Mouse (Mus musculus): ENCODE measurements around the gene Pde10a. TPM values are rescaled to one million over a fixed set of nuclear protein-coding genes. Genes with fewer than 3 reads are reported as not detected.

Pde10a gene
- polyA plus RNA-seq, 1 experiment from 2014 or later = 11.4 TPM

DNA sequence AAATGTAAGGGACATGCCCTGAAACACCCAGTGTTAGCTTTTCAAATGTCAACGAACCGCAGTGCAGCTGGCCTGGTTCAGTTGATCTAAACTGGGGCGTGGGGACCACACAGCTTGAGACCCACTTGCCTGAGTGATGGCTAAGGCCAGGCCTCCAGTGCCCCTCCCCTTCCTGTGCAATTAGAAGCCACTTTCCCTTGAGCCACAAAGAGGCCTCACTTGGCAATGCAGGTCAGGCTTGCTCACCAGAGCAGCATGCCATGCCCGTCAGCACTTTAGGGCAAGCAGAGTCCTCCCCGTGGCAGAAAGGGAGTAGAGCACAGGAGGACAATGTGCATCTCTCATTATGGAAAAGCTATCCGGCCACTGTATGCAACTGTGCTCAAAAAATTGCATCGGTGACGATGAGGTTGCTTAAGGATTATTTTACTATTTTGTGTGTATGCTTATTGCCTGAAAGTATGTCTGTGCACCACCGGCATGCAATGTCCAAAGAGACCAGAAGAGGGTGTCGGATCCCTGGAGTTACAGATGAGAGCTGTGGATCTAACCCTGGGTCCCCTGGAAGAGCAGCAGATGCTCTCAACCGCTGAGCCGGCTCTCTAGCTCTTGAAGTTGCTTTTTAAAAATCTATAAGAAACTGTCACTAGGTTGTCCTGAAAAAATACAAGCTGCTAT is 114.7 kb downstream of the Pde10a start:
- Histone ChIP-seq H3K9me3 (no peaks in the 10 kb centered on the region), H3K4me2 (replicated peaks) (no peak overlapping the region), H3K4me3 (no peak overlapping the region), H3K36me3 (no peaks in the 10 kb centered on the region), H3K4me1 (no peaks in the 10 kb centered on the region), H3K27ac (no peak overlapping the region), H3K27me3 (replicated peaks) (no peaks in the 10 kb centered on the region), H3K9ac (no peak overlapping the region)
- no peak for ATAC-seq (ENCODE audit: low FRiP score, low read depth)
- 82% methylated on average over 12 of the region's 12 CpGs for WGBS

- no peak overlapping the region for H3K9ac ChIP-seq
- no peaks in the 10 kb centered on the region for H3K9me3 ChIP-seq
- no peak overlapping the region for H3K4me2 ChIP-seq (replicated peaks)
- 83% methylated on average over 16 of the region's 16 CpGs for WGBS
- H3K4me3 ChIP-seq = no peak overlapping the region
- ATAC-seq (ENCODE audit: low FRiP score, low read depth) = no peak
- no peaks in the 10 kb centered on the region for H3K36me3 ChIP-seq
- H3K27me3 ChIP-seq (replicated peaks) = no peaks in the 10 kb centered on the region
- no peak overlapping the region for H3K27ac ChIP-seq
- no peaks in the 10 kb centered on the region for H3K4me1 ChIP-seq
Measured at GRCm38 (mm10) chr17:8640741-8641480, 115.7 kb downstream of the Pde10a start.

- 58% methylated on average over 3 of the region's 3 CpGs for WGBS
- no peaks in the 10 kb centered on the region for H3K9me3 ChIP-seq
- no peak overlapping the region for H3K4me2 ChIP-seq (replicated peaks)
- ATAC-seq (ENCODE audit: low FRiP score, low read depth) = no peak
- H3K36me3 ChIP-seq = no peaks in the 10 kb centered on the region
- H3K9ac ChIP-seq = no peak overlapping the region
- no peaks in the 10 kb centered on the region for H3K27me3 ChIP-seq (replicated peaks)
- H3K4me3 ChIP-seq = no peak overlapping the region
- no peak overlapping the region for H3K27ac ChIP-seq
- H3K4me1 ChIP-seq = no peaks in the 10 kb centered on the region
Measured at GRCm38 (mm10) chr17:8641491-8641890, 116.3 kb downstream of the Pde10a start.

DNA sequence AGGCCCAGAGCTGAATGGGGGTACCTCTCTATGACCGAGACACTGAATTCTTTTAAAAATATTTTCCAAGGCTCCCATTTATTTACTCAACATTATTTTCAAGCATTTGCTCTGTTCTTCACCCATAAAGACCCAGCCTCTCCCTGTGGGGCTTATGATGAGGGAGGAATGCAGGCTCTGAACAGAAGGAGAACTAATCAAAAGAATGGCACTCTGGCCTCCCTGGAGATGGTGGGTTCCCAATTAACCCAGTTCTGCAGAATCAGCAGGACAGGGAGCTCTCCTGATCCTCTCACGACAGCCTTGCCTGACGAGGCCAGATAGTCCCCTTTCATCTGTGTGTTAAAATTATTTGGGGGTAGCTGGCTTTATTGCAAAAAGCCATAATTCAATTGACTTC is 117.2 kb downstream of the Pde10a start:
- Histone ChIP-seq H3K9me3 (no peaks in the 10 kb centered on the region), H3K27ac (no peak overlapping the region), H3K4me2 (replicated peaks) (no peak overlapping the region), H3K36me3 (no peaks in the 10 kb centered on the region), H3K9ac (no peak overlapping the region), H3K4me1 (peaks cover 2% of the 10 kb centered on the region; the same call in 1 of the 2 replicates), H3K4me3 (no peak overlapping the region), H3K27me3 (replicated peaks) (no peaks in the 10 kb centered on the region)
- 65% methylated on average over 3 of the region's 3 CpGs for WGBS
- no peak for ATAC-seq (ENCODE audit: low FRiP score, low read depth)

DNA sequence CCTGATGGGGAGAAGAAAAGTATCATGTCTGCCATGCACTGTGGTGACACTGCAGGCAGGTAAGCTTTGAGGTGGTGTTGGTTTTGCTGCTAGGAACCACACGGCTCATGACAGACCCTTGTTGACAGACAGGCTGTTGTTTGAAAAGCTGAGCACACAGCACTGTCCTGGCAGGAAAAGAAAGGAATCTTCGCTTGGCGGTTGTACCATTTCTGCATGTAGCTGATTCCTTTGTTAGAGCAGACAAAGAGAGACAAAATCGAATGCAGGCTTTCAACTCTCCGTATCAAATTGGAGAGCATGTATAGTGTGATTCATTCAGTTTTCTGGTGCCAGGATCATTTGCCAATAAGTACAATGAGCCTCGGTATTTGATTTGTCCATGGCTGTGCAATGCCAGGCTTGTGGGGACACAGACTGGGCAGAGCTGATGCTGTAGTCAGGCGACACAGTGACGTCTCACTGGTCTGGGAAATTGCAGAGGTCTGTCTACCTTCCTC is 122.2 kb downstream of the Pde10a start:
- Histone ChIP-seq H3K9ac (no peak overlapping the region), H3K4me2 (replicated peaks) (no peak overlapping the region; the same call in 1 of the 2 replicates), H3K27ac (no peak overlapping the region)

DNA sequence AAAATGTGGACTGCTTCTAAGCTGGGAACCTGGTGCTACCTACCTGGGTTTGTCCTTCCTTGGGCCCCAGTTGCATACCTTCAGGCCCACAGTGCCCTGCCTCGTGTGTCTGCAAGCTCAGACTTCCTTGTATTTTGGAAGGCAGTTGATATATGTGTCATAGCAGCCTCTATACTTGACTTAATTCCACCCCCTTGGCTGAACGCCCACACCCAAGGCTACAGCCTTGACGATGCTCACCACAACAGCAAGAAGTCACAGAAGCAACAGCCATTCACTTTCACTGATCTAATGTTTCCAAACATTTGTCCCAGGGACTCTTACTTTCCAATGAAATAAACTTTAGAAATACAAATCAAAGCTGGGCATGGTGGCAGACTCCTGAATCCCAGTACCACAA is 123.1 kb downstream of the Pde10a start:
- no peak overlapping the region for H3K4me3 ChIP-seq
- H3K9ac ChIP-seq = no peak overlapping the region
- no peaks in the 10 kb centered on the region for H3K27me3 ChIP-seq (replicated peaks)
- ATAC-seq (ENCODE audit: low FRiP score, low read depth) = no peak
- peaks cover 3% of the 10 kb centered on the region; the same call in 1 of the 2 replicates for H3K4me1 ChIP-seq
- H3K4me2 ChIP-seq (replicated peaks) = no peak overlapping the region
- no peaks in the 10 kb centered on the region for H3K9me3 ChIP-seq
- no peaks in the 10 kb centered on the region for H3K36me3 ChIP-seq
- no peak overlapping the region for H3K27ac ChIP-seq
- 76% methylated on average over 3 of the region's 3 CpGs for WGBS

More for the DNA sequence above, 122.2 kb downstream of the Pde10a start:
- ATAC-seq (ENCODE audit: low FRiP score, low read depth) = 0 out of 2 replicates have a peak, but pooled peaks have one; percentile 48
- 41% methylated on average over 8 of the region's 8 CpGs for WGBS
- Histone ChIP-seq H3K4me3 (no peak overlapping the region), H3K27me3 (replicated peaks) (no peaks in the 10 kb centered on the region), H3K4me1 (peaks cover 3% of the 10 kb centered on the region; the same call in 1 of the 2 replicates), H3K36me3 (no peaks in the 10 kb centered on the region), H3K9me3 (no peaks in the 10 kb centered on the region)

DNA sequence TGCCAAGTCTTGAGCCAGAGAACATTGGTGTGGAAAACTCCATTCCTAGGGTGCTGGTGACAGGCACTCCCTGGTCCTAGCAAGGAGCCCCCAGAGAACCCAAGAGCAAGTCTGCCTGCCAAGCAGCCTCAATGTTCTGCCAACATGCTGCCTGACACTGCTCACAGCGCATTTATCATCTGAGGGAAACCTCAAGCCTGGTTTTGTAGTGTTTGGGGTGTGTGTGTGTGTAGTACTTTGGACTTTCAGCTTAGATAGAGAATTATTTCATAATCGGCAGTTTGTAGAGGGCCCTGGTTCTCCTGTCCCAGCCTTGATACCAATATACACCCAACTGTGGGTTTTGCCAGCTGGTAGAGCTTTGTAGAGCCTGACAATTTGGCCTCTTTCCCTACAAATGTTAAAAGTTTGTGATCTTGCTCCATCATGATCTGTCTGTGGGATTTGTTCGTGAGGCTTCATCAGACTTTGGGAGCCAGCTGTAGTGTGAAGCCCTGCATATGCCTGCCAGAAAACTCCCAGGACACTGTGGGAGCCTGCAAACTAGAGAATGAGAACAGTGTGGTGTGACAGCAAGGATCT is 127.6 kb downstream of the Pde10a start:
- H3K4me2 ChIP-seq (replicated peaks) = no peak overlapping the region
- 92% methylated on average over 3 of the region's 3 CpGs for WGBS
- H3K9ac ChIP-seq = no peak overlapping the region
- H3K4me1 ChIP-seq = no peaks in the 10 kb centered on the region
- H3K36me3 ChIP-seq = no peaks in the 10 kb centered on the region
- no peaks in the 10 kb centered on the region for H3K27me3 ChIP-seq (replicated peaks)
- ATAC-seq (ENCODE audit: low FRiP score, low read depth) = no peak
- no peak overlapping the region for H3K27ac ChIP-seq
- H3K4me3 ChIP-seq = no peak overlapping the region
- no peaks in the 10 kb centered on the region for H3K9me3 ChIP-seq

DNA sequence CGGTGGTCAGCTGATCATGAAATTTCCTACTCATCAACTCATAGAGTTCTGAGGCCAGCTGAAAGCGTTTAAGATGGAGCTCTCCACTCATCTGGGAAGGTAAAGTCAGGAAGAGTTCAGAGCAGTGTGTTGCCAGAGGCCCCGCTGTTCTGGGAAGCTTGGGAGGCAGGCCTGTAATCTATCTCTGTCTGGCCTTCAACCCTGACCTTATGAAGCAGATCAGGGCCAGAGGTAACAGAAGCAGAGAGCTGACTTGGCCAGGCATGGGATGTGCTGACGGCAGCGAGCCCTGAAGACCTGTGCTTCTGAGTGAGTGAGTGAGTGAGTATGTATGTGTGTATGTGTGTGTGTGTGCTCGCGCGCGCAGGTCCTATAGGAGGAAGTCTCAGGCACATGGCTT is 132.5 kb downstream of the Pde10a start:
- H3K9me3 ChIP-seq = no peaks in the 10 kb centered on the region
- H3K27ac ChIP-seq = no peak overlapping the region
- H3K27me3 ChIP-seq (replicated peaks) = no peaks in the 10 kb centered on the region
- no peak overlapping the region for H3K9ac ChIP-seq
- ATAC-seq (ENCODE audit: low FRiP score, low read depth) = no peak
- no peak overlapping the region for H3K4me3 ChIP-seq
- no peaks in the 10 kb centered on the region for H3K36me3 ChIP-seq
- WGBS = 66% methylated on average over 9 of the region's 9 CpGs
- H3K4me2 ChIP-seq (replicated peaks) = no peak overlapping the region
- H3K4me1 ChIP-seq = no peaks in the 10 kb centered on the region

- H3K4me1 ChIP-seq = no peaks in the 10 kb centered on the region
- no peak for ATAC-seq (ENCODE audit: low FRiP score, low read depth)
- no peak overlapping the region for H3K4me2 ChIP-seq (replicated peaks)
- no peak overlapping the region for H3K9ac ChIP-seq
- no peaks in the 10 kb centered on the region for H3K27me3 ChIP-seq (replicated peaks)
- H3K9me3 ChIP-seq = no peaks in the 10 kb centered on the region
- 64% methylated on average over 16 of the region's 16 CpGs for WGBS
- H3K36me3 ChIP-seq = no peaks in the 10 kb centered on the region
- H3K4me3 ChIP-seq = no peak overlapping the region
- no peak overlapping the region for H3K27ac ChIP-seq
Measured at GRCm38 (mm10) chr17:8658751-8659454, 133.7 kb downstream of the Pde10a start.

- Histone ChIP-seq H3K9ac (no peak overlapping the region), H3K9me3 (no peaks in the 10 kb centered on the region), H3K27me3 (replicated peaks) (no peaks in the 10 kb centered on the region), H3K4me1 (no peaks in the 10 kb centered on the region), H3K4me3 (no peak overlapping the region), H3K4me2 (replicated peaks) (no peak overlapping the region), H3K27ac (no peak overlapping the region), H3K36me3 (no peaks in the 10 kb centered on the region)
- ATAC-seq (ENCODE audit: low FRiP score, low read depth) = no peak
- 66% methylated on average over 5 of the region's 5 CpGs for WGBS
Measured at GRCm38 (mm10) chr17:8666912-8667311, 141.7 kb downstream of the Pde10a start.

DNA sequence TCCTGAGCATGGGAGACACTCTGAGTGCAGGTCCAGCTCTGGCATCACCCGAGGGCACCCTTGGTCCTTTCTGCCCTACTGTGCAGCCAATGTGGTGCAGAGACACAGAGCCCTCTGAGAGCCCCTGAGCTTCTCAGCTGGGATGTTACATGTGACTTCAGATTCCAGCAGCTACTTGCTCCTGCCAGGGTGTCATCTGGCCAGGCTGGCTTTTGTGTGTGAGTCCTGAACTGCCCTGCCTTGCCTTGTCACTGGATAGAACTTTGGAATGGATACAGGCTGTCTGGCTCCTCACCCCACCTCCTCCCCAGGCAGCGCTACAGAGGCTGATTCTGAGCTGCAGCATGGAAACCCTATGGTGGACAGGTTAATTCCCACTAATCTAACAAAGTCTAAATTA is 149.5 kb downstream of the Pde10a start:
- H3K4me3 ChIP-seq = no peak overlapping the region
- no peaks in the 10 kb centered on the region for H3K36me3 ChIP-seq
- no peak overlapping the region for H3K27ac ChIP-seq
- H3K4me1 ChIP-seq = no peaks in the 10 kb centered on the region
- H3K27me3 ChIP-seq (replicated peaks) = no peaks in the 10 kb centered on the region
- no peak overlapping the region for H3K4me2 ChIP-seq (replicated peaks)
- no peak for ATAC-seq (ENCODE audit: low FRiP score, low read depth)
- no peak overlapping the region for H3K9ac ChIP-seq
- H3K9me3 ChIP-seq = no peaks in the 10 kb centered on the region
- 92% methylated on average over 2 of the region's 2 CpGs for WGBS

DNA sequence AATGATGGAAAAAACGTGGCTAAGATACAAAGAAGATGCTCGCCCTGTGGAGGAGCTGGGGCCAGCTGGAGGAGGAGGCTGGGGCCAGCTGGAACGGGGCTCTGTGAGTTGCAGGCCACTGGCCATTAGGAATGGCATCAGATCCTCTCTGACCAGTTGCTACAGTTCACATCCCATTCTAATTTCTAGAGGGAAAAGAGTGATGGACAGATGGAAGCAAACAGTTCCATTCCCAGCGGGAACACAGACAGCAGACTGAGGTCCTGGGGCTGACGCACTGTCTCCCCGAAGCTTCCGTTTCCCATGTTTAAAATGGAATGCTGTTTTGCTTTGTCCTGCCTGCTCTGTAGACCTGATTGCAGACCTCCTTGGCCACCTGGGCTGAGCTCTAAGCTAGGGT is 161.2 kb downstream of the Pde10a start:
- Histone ChIP-seq H3K4me2 (replicated peaks) (no peak overlapping the region), H3K27me3 (replicated peaks) (no peaks in the 10 kb centered on the region; the same call in 1 of the 2 replicates), H3K36me3 (no peaks in the 10 kb centered on the region), H3K9ac (no peak overlapping the region), H3K9me3 (no peaks in the 10 kb centered on the region), H3K4me3 (no peak overlapping the region), H3K27ac (no peak overlapping the region), H3K4me1 (no peaks in the 10 kb centered on the region)
- no peak for ATAC-seq (ENCODE audit: low FRiP score, low read depth)
- WGBS = 76% methylated on average over 7 of the region's 7 CpGs
